Mouse (Mus musculus): ENCODE results near the gene Zfp768. TPM values are rescaled to one million over a fixed set of nuclear protein-coding genes. Genes with fewer than 3 reads are reported as not detected.

The Zfp768 gene
- polyA plus RNA-seq, 2 experiments from 2014 or later = not detected

GRCm38 (mm10) chr7:127296786-127297555 is 48.4 kb downstream of the Zfp768 start:
- no peak for ATAC-seq

- ATAC-seq = peak; percentile 87
Observed at GRCm38 (mm10) chr7:127296098-127296497, 49.3 kb downstream of the Zfp768 start, which contains the start of gene Itgal. Gene Itgal (plus strand): TSS chr7:127296260.

Other genes with a start within 250 kb of the Zfp768 start
- 10 to 100 TPM in 1 of 2 experiments, 1 to 10 TPM in 1; 7.5 to 15.2 TPM for gene Qprt, start 223.4 kb downstream of the Zfp768 start, polyA plus RNA-seq (2017; shearing (Covaris generic))
- gene Spn, start 207.8 kb downstream of the Zfp768 start, polyA plus RNA-seq (2017; shearing (Covaris generic)) = 100 to 1,000 TPM; 101 to 103 TPM
- 10 to 100 TPM; 39.7 to 51.9 TPM for gene Cd2bp2, start 149.5 kb downstream of the Zfp768 start, polyA plus RNA-seq (2017; shearing (Covaris generic))
- 10 to 100 TPM; 12.5 to 18.4 TPM for gene Tbc1d10b, start 137.1 kb downstream of the Zfp768 start, polyA plus RNA-seq (2017; shearing (Covaris generic))
- 10 to 100 TPM; 25.4 to 31.5 TPM for gene Mylpf, start 136.7 kb downstream of the Zfp768 start, polyA plus RNA-seq (2017; shearing (Covaris generic))
- 1 to 10 TPM; 6.6 to 7.9 TPM for gene Zfp553, start 112.5 kb downstream of the Zfp768 start, polyA plus RNA-seq (2017; shearing (Covaris generic))
- gene Sept1, start 112.5 kb downstream of the Zfp768 start, polyA plus RNA-seq (2017; shearing (Covaris generic)) = 100 to 1,000 TPM; 819 to 912 TPM
- 1 to 10 TPM; 1.3 to 1.6 TPM for gene Zfp771, start 101.3 kb downstream of the Zfp768 start, polyA plus RNA-seq (2017; shearing (Covaris generic))
- gene Dctpp1, start 84.9 kb downstream of the Zfp768 start, polyA plus RNA-seq (2017; shearing (Covaris generic)) = 10 to 100 TPM; 39.7 to 50.1 TPM
- 10 to 100 TPM; 17.3 to 23.4 TPM for gene Sephs2, start 71.5 kb downstream of the Zfp768 start, polyA plus RNA-seq (2017; shearing (Covaris generic))
- gene Itgal, start 49.3 kb downstream of the Zfp768 start, polyA plus RNA-seq (2017; shearing (Covaris generic)) = 100 to 1,000 TPM; 169 to 297 TPM
- gene Zfp747, start 30.5 kb upstream of the Zfp768 start, polyA plus RNA-seq (2017; shearing (Covaris generic)) = 10 to 100 TPM; 12.7 to 17.6 TPM
- 1 to 10 TPM; 7.3 to 9.9 TPM for gene 9130019O22Rik, start 41.6 kb upstream of the Zfp768 start, polyA plus RNA-seq (2017; shearing (Covaris generic))
- 1 to 10 TPM; 3.2 to 5.5 TPM for gene E430018J23Rik, start 48.0 kb upstream of the Zfp768 start, polyA plus RNA-seq (2017; shearing (Covaris generic))
- gene Zfp764, start 61.2 kb upstream of the Zfp768 start, polyA plus RNA-seq (2017; shearing (Covaris generic)) = 1 to 10 TPM; 6.0 to 9.1 TPM
- 10 to 100 TPM; 16.0 to 18.9 TPM for gene Zfp688, start 76.5 kb upstream of the Zfp768 start, polyA plus RNA-seq (2017; shearing (Covaris generic))
- gene Zfp689, start 103.6 kb upstream of the Zfp768 start, polyA plus RNA-seq (2017; shearing (Covaris generic)) = 1 to 10 TPM; 5.6 to 7.9 TPM
- gene Prr14, start 114.0 kb upstream of the Zfp768 start, polyA plus RNA-seq (2017; shearing (Covaris generic)) = 100 to 1,000 TPM; 181 to 236 TPM
- gene Fbrs, start 133.6 kb upstream of the Zfp768 start, polyA plus RNA-seq (2017; shearing (Covaris generic)) = 10 to 100 TPM; 22.9 to 24.0 TPM
- 10 to 100 TPM in 1 of 2 experiments, 1 to 10 TPM in 1; 9.1 to 11.4 TPM for gene Srcap, start 166.4 kb upstream of the Zfp768 start, polyA plus RNA-seq (2017; shearing (Covaris generic))
- 10 to 100 TPM; 29.9 to 31.9 TPM for gene Gm42715, start 174.0 kb upstream of the Zfp768 start, polyA plus RNA-seq (2017; shearing (Covaris generic))
- 10 to 100 TPM; 39.7 to 91.0 TPM for gene Tmem265, start 215.8 kb upstream of the Zfp768 start, polyA plus RNA-seq (2017; shearing (Covaris generic))
- 100 to 1,000 TPM; 109 to 138 TPM for gene Phkg2, start 227.8 kb upstream of the Zfp768 start, polyA plus RNA-seq (2017; shearing (Covaris generic))
- gene Ccdc189, start 243.0 kb upstream of the Zfp768 start, polyA plus RNA-seq (2017; shearing (Covaris generic)) = under 1 TPM; 0.56 to 0.70 TPM
- 10 to 100 TPM; 26.3 to 45.6 TPM for gene Rnf40, start 243.2 kb upstream of the Zfp768 start, polyA plus RNA-seq (2017; shearing (Covaris generic))

Measured in CD4-positive, CD25-positive, alpha-beta regulatory T cell, adult 4 months (primary cell).